ENCODE assay signal across 15 mouse cellular contexts in the genomic region with DNA sequence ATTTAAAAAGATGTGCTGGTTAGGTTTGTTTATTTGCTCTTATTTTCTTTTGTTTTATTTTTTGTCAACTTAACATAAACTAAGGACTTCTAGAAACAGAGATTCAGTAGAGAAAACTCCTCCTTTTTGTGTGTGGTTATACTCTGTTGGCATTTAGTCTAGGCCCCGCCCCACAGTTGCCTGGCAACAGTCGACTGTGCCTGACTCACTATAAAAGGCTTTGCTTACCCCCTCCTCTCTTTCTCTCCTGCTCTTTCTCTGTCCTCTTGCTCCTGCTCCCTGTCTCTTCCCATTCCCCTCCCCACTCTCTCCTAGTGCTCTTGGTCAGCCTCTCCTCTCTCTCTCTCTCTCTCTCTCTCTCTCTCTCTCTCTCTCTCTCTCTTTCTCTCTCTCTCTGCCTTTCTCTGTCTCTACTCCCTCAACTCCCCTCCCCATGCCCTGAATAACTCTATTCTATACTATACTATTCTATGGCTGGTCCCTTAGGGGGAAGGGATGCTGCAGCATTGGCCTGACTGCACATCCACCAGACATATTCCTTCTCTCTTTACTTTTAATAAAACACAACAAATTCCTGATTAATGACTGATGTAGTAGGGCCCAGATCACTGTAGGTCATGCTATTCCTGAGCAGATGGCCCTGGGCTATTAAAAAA.
DNase-seq lines count a peak whose midpoint lies in the region; ATAC-seq and TF ChIP-seq lines count a peak whose summit lies in the region.
"Had no signal": no experiment of that assay in that cellular context is flagged by ENCODE, and none has a peak within 500 bp of the region (broad histone marks: within the 10 kb centered on the region; RNA-seq: fewer than 3 reads in every experiment).

No protein-coding gene starts in this region.

- peaks cover 6% of the 10 kb centered on the region; the same call in 1 of the 2 replicates for H3K4me1 ChIP-seq in hindbrain, embryonic 10.5 days (replicated peaks)
- H3K4me1 ChIP-seq in hindbrain, postnatal 0 days (ENCODE audit: insufficient read depth, low read length) = no peaks in the 10 kb centered on the region
- no peaks in the 10 kb centered on the region for H3K4me1 ChIP-seq in hindbrain, embryonic 12.5 days
- no peaks in the 10 kb centered on the region for H3K4me1 ChIP-seq in neural tube, embryonic 11.5 days (ENCODE audit: control insufficient read depth, insufficient read depth, low read length)
- H3K4me1 ChIP-seq: embryonic facial prominence, embryonic 15.5 days; heart, embryonic 15.5 days had no signal

- no peaks in the 10 kb centered on the region for H3K36me3 ChIP-seq in hindbrain, embryonic 10.5 days
- H3K36me3 ChIP-seq in hindbrain, postnatal 0 days (ENCODE audit: insufficient read depth, low read length) = no peaks in the 10 kb centered on the region
- no peaks in the 10 kb centered on the region for H3K36me3 ChIP-seq in hindbrain, embryonic 12.5 days
- H3K36me3 ChIP-seq in neural tube, embryonic 11.5 days (ENCODE audit: control insufficient read depth, insufficient read depth, low read length) = no peaks in the 10 kb centered on the region
- H3K36me3 ChIP-seq: embryonic facial prominence, embryonic 15.5 days; heart, embryonic 15.5 days had no signal

- TF ChIP-seq CTCF in hindbrain, postnatal 0 days (IDR thresholded peaks at IDR 0.05; ENCODE audit: low read depth) = no peak

- 13% methylated on average over 2 of the region's 2 CpGs for WGBS in hindbrain, embryonic 10.5 days
- 10% methylated on average over 2 of the region's 2 CpGs for WGBS in hindbrain, postnatal 0 days
- WGBS in hindbrain, embryonic 12.5 days = 14% methylated on average over 2 of the region's 2 CpGs
- 10% methylated on average over 2 of the region's 2 CpGs for WGBS in neural tube, embryonic 11.5 days

- DNase-seq in hindbrain, embryonic 10.5 days (ENCODE audit: low spot score) = peak; percentile 47
- DNase-seq in hindbrain, postnatal 0 days (ENCODE audit: low spot score) = no peak
- DNase-seq in embryo, embryonic 11 days = peak; percentile 51
- peak; percentile 46 for DNase-seq in neural tube, embryonic 11.5 days (ENCODE audit: low spot score)
- DNase-seq in heart, postnatal 10 days = no peak
- DNase-seq in right cerebral cortex, adult 18-20 months = no peak
- DNase-seq: adrenal gland, postnatal 14 days; cerebellum, adult 2 months; kidney, adult 11 months; layer of hippocampus, adult 9-11 months; right cerebral cortex, postnatal 14 days had no signal

- no peak overlapping the region for H3K4me2 ChIP-seq in hindbrain, postnatal 0 days (ENCODE audit: low read depth, low read length)
- no peak overlapping the region for H3K4me2 ChIP-seq in hindbrain, embryonic 12.5 days (replicated peaks)
- H3K4me2 ChIP-seq in neural tube, embryonic 11.5 days (ENCODE audit: low read depth) = no peak overlapping the region
- H3K4me2 ChIP-seq: embryonic facial prominence, embryonic 15.5 days; heart, embryonic 15.5 days had no signal

- H3K9ac ChIP-seq in hindbrain, postnatal 0 days (replicated peaks; ENCODE audit: low read length) = no peak overlapping the region
- H3K9ac ChIP-seq in hindbrain, embryonic 12.5 days = no peak overlapping the region
- H3K9ac ChIP-seq in neural tube, embryonic 11.5 days (ENCODE audit: low read length) = no peak overlapping the region
- H3K9ac ChIP-seq: embryonic facial prominence, embryonic 15.5 days; heart, embryonic 15.5 days had no signal

- ATAC-seq in hindbrain, postnatal 0 days = no peak
- peak; percentile 84 for ATAC-seq in hindbrain, embryonic 12.5 days (ENCODE audit: low FRiP score)
- ATAC-seq in neural tube, embryonic 11.5 days (ENCODE audit: insufficient read depth, low FRiP score, low TSS enrichment) = peak; percentile 90
- ATAC-seq in CD4-positive, CD25-positive, alpha-beta regulatory T cell, adult 4 months = no peak

- intact Hi-C loops in heart, postnatal 10 days (cut with DNase I) = no loop called here

- H3K27ac ChIP-seq in hindbrain, embryonic 10.5 days = no peak overlapping the region
- H3K27ac ChIP-seq in hindbrain, postnatal 0 days = no peak overlapping the region
- no peak overlapping the region for H3K27ac ChIP-seq in hindbrain, embryonic 12.5 days
- H3K27ac ChIP-seq in neural tube, embryonic 11.5 days (ENCODE audit: low read depth, low read length) = no peak overlapping the region
- H3K27ac ChIP-seq: embryonic facial prominence, embryonic 15.5 days; heart, embryonic 15.5 days had no signal

- H3K27me3 ChIP-seq in hindbrain, embryonic 10.5 days (ENCODE audit: insufficient read depth, poor library complexity, severe bottlenecking) = no peaks in the 10 kb centered on the region
- no peaks in the 10 kb centered on the region for H3K27me3 ChIP-seq in hindbrain, postnatal 0 days (ENCODE audit: insufficient read depth, low read length)
- H3K27me3 ChIP-seq in hindbrain, embryonic 12.5 days = no peaks in the 10 kb centered on the region
- H3K27me3 ChIP-seq in neural tube, embryonic 11.5 days (ENCODE audit: control insufficient read depth, insufficient read depth, low read length) = no peaks in the 10 kb centered on the region
- H3K27me3 ChIP-seq: embryonic facial prominence, embryonic 15.5 days; heart, embryonic 15.5 days had no signal

- no peaks in the 10 kb centered on the region for H3K9me3 ChIP-seq in hindbrain, embryonic 10.5 days
- H3K9me3 ChIP-seq in hindbrain, postnatal 0 days (ENCODE audit: low read length) = no peaks in the 10 kb centered on the region
- no peaks in the 10 kb centered on the region for H3K9me3 ChIP-seq in hindbrain, embryonic 12.5 days (replicated peaks)
- H3K9me3 ChIP-seq in neural tube, embryonic 11.5 days (ENCODE audit: control insufficient read depth, low read length) = no peaks in the 10 kb centered on the region
- H3K9me3 ChIP-seq: embryonic facial prominence, embryonic 15.5 days; heart, embryonic 15.5 days had no signal

- H3K4me3 ChIP-seq in hindbrain, embryonic 10.5 days = no peak overlapping the region
- H3K4me3 ChIP-seq in hindbrain, postnatal 0 days (ENCODE audit: low read length) = no peak overlapping the region
- H3K4me3 ChIP-seq in hindbrain, embryonic 12.5 days = no peak overlapping the region
- H3K4me3 ChIP-seq in neural tube, embryonic 11.5 days (ENCODE audit: low read depth, low read length) = no peak overlapping the region
- H3K4me3 ChIP-seq: embryonic facial prominence, embryonic 15.5 days; heart, embryonic 15.5 days had no signal

Comparison
In these comparisons a context has a peak if more than half of its experiments do, and no peak if none do; other contexts are left out.
1. DNase-seq: peak in hindbrain, embryonic 10.5 days (single experiment), embryo, embryonic 11 days (single experiment) and neural tube, embryonic 11.5 days (single experiment); none in hindbrain, postnatal 0 days (single experiment), heart, postnatal 10 days (0 of 2) and right cerebral cortex, adult 18-20 months (single experiment).
2. ATAC-seq: peak in hindbrain, embryonic 12.5 days (single experiment) and neural tube, embryonic 11.5 days (single experiment); none in hindbrain, postnatal 0 days (single experiment) and CD4-positive, CD25-positive, alpha-beta regulatory T cell, adult 4 months (single experiment).